Mouse (Mus musculus) thymus, adult 2 months (tissue): ENCODE data around the gene Ccdc74a.

Source experiments
- CTCF ChIP-seq: fragments of 200-500 bp; IDR thresholded peaks from 2 replicates; pipeline ENCODE4 v1.5.1; 2012; ENCODE audit warnings: mild to moderate bottlenecking, control low read depth, low read length, moderate library complexity, borderline replicate concordance; ENCODE audit not compliant: control insufficient read depth, poor library complexity, insufficient read depth; ENCODE audit errors: extremely low read depth
- POLR2A ChIP-seq: fragments of 200-500 bp; IDR thresholded peaks from 2 replicates; pipeline ENCODE4 v1.6.1; 2012; ENCODE audit warnings: mild to moderate bottlenecking, low read length, control low read depth, moderate library complexity; ENCODE audit not compliant: control insufficient read depth, poor library complexity, insufficient read depth; ENCODE audit errors: extremely low read depth

DNA sequence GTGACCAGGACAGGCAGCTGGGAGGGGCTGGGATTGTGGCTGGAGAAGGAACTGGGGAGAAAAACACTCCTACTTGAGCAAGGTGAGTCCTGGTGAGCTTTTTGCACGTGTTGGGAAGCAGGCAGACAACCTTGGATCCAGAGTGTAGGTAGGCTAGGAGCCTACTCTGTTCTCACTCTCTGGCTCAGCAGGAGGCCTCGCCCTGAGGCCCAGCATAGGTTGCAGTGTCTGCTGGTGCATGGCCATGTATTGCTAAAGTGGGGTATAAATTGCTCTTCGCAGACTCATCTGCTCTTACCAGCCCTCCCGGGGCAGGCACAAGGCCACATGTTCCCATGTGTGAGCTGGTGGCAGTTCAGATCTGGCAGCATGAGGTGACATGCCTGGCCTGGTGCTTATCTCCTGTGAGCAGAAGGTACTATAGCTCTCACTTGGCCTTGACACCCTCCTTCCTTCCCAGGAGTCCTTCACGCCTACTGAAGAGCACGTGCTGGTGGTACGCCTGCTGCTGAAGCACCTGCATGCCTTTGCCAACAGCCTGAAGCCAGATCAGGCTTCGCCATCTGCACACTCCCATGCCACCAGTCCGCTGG lies 8.1 kb upstream of the Ccdc74a start:
- TF ChIP-seq POLR2A (no peak), CTCF (no peak)
